Mouse (Mus musculus) cerebellum, adult (tissue): ENCODE data around the gene Gpsm3.
A peak's percentile ranks its signal among the peaks of the same experiment; 100 is the strongest.

Experiments
- ATAC-seq: cut with Nextera tagmentation; 2 replicates; pipeline ENCODE4 v1.9.2; 2017; ENCODE audit warnings: mild to moderate bottlenecking, moderate library complexity, mixed read lengths; ENCODE audit not compliant: insufficient number of reproducible peaks, low FRiP score, low TSS enrichment

The Gpsm3 gene

GRCm38 (mm10) chr17:34578070-34578469 is 11.5 kb upstream of the Gpsm3 start:
- no peak for ATAC-seq

GRCm38 (mm10) chr17:34582528-34582927 is 7.1 kb upstream of the Gpsm3 start:
- ATAC-seq: no peak

- ATAC-seq: no peak
Measured at GRCm38 (mm10) chr17:34583397-34583796, 6.2 kb upstream of the Gpsm3 start.

GRCm38 (mm10) chr17:34583819-34584218 is 5.8 kb upstream of the Gpsm3 start:
- ATAC-seq: no peak

GRCm38 (mm10) chr17:34585121-34585520 is 4.5 kb upstream of the Gpsm3 start:
- ATAC-seq: no peak

GRCm38 (mm10) chr17:34585877-34586771 is 3.5 kb upstream of the Gpsm3 start:
- no peak for ATAC-seq

- ATAC-seq: peak; percentile 40
Measured at GRCm38 (mm10) chr17:34586796-34587422, 2.7 kb upstream of the Gpsm3 start.

GRCm38 (mm10) chr17:34587423-34587811 is 2.2 kb upstream of the Gpsm3 start:
- peak; percentile 67 for ATAC-seq

GRCm38 (mm10) chr17:34587814-34588213 is 1.8 kb upstream of the Gpsm3 start:
- no peak for ATAC-seq

GRCm38 (mm10) chr17:34588767-34589166 is 839 bp upstream of the Gpsm3 start:
- ATAC-seq: no peak

- ATAC-seq: no peak
Measured at GRCm38 (mm10) chr17:34589206-34589605, 400 bp upstream of the Gpsm3 start.

GRCm38 (mm10) chr17:34590154-34590987 is 765 bp downstream of the Gpsm3 start:
- no peak for ATAC-seq

GRCm38 (mm10) chr17:34591029-34591993 is 1.7 kb downstream of the Gpsm3 start, which contains the start of gene Pbx2:
TSS of gene Pbx2 (plus strand) at chr17:34591266.
- ATAC-seq: no peak

GRCm38 (mm10) chr17:34591994-34592375 is 2.4 kb downstream of the Gpsm3 start:
- 0 out of 2 replicates have a peak, but pooled peaks have one; percentile 29 for ATAC-seq

- no peak for ATAC-seq
Measured at GRCm38 (mm10) chr17:34592581-34593549, 3.3 kb downstream of the Gpsm3 start.

- no peak for ATAC-seq
Measured at GRCm38 (mm10) chr17:34593752-34594525, 4.3 kb downstream of the Gpsm3 start.

GRCm38 (mm10) chr17:34596098-34596497 is 6.5 kb downstream of the Gpsm3 start:
- no peak for ATAC-seq
